Comparison of ENCODE assay signal across 15 mouse cellular contexts in genomic region chr9:77622874-77623273, GRCm38 (mm10). TPM values are rescaled to one million over a fixed set of nuclear protein-coding genes. Genes with fewer than 3 reads are reported as not detected.
DNase-seq lines count a peak whose midpoint lies in the region; ATAC-seq lines count a peak whose summit lies in the region.
"Had no signal": no experiment of that assay in that cellular context is flagged by ENCODE, and none has a peak within 500 bp of the region (broad histone marks: within the 10 kb centered on the region; RNA-seq: fewer than 3 reads in every experiment).

No protein-coding gene starts in this region.

- no peaks in the 10 kb centered on the region for H3K27me3 ChIP-seq in kidney, embryonic 16.5 days (ENCODE audit: insufficient read depth, low read length)
- no peaks in the 10 kb centered on the region for H3K27me3 ChIP-seq in kidney, embryonic 14.5 days (ENCODE audit: control insufficient read depth, insufficient read depth, low read length)
- H3K27me3 ChIP-seq in forebrain, embryonic 16.5 days (replicated peaks; ENCODE audit: control insufficient read depth, insufficient read depth, low read length) = no peaks in the 10 kb centered on the region
- H3K27me3 ChIP-seq in neural tube, embryonic 14.5 days (ENCODE audit: control insufficient read depth, insufficient read depth, low read length) = no peaks in the 10 kb centered on the region
- H3K27me3 ChIP-seq: lung, embryonic 15.5 days had no signal

- intact Hi-C loops in heart, postnatal 14 days (cut with DNase I) = no loop called here

- no peak overlapping the region for H3K9ac ChIP-seq in kidney, embryonic 16.5 days (replicated peaks; ENCODE audit: low read length)
- no peak overlapping the region for H3K9ac ChIP-seq in kidney, embryonic 14.5 days (ENCODE audit: low read depth, low read length)
- no peak overlapping the region for H3K9ac ChIP-seq in forebrain, embryonic 16.5 days (replicated peaks; ENCODE audit: low read depth, low read length)
- no peak overlapping the region for H3K9ac ChIP-seq in neural tube, embryonic 14.5 days (replicated peaks; ENCODE audit: low read depth, low read length)
- H3K9ac ChIP-seq: lung, embryonic 15.5 days had no signal

- peaks cover 7% of the 10 kb centered on the region; the same call in 1 of the 2 replicates for H3K4me1 ChIP-seq in kidney, embryonic 16.5 days (ENCODE audit: insufficient read depth, low read length)
- H3K4me1 ChIP-seq in kidney, embryonic 14.5 days (ENCODE audit: control insufficient read depth, insufficient read depth, low read length) = peaks cover 5% of the 10 kb centered on the region; the same call in 1 of the 2 replicates
- no peaks in the 10 kb centered on the region for H3K4me1 ChIP-seq in forebrain, embryonic 16.5 days (replicated peaks; ENCODE audit: control insufficient read depth, insufficient read depth, low read length)
- no peaks in the 10 kb centered on the region for H3K4me1 ChIP-seq in neural tube, embryonic 14.5 days (ENCODE audit: control insufficient read depth, insufficient read depth, low read length)
- H3K4me1 ChIP-seq: embryonic facial prominence, embryonic 10.5 days; lung, embryonic 15.5 days had no signal

- no peak overlapping the region for H3K27ac ChIP-seq in kidney, embryonic 16.5 days (ENCODE audit: low read length)
- no peak overlapping the region for H3K27ac ChIP-seq in kidney, embryonic 14.5 days (ENCODE audit: low read depth, low read length)
- no peak overlapping the region for H3K27ac ChIP-seq in forebrain, embryonic 16.5 days (ENCODE audit: low read length)
- H3K27ac ChIP-seq in neural tube, embryonic 14.5 days (ENCODE audit: low read depth, low read length) = no peak overlapping the region
- H3K27ac ChIP-seq: embryonic facial prominence, embryonic 10.5 days; lung, embryonic 15.5 days had no signal

- H3K4me2 ChIP-seq in kidney, embryonic 16.5 days (replicated peaks; ENCODE audit: low read depth, low read length) = no peak overlapping the region
- H3K4me2 ChIP-seq in kidney, embryonic 14.5 days (replicated peaks; ENCODE audit: low read depth, low read length) = no peak overlapping the region
- H3K4me2 ChIP-seq in forebrain, embryonic 16.5 days (ENCODE audit: low read length) = no peak overlapping the region
- no peak overlapping the region for H3K4me2 ChIP-seq in neural tube, embryonic 14.5 days (ENCODE audit: low read depth, low read length)
- H3K4me2 ChIP-seq: liver, embryonic 11.5 days; lung, embryonic 15.5 days had no signal

- H3K9me3 ChIP-seq in kidney, embryonic 16.5 days (ENCODE audit: low read length) = peaks cover 6% of the 10 kb centered on the region; the same call in 1 of the 2 replicates
- H3K9me3 ChIP-seq in kidney, embryonic 14.5 days (ENCODE audit: control insufficient read depth, low read length) = no peaks in the 10 kb centered on the region
- H3K9me3 ChIP-seq in forebrain, embryonic 16.5 days (ENCODE audit: control insufficient read depth, low read length) = 0 out of 2 replicates have a peak, but pooled peaks cover 2% of the 10 kb centered on the region
- H3K9me3 ChIP-seq in neural tube, embryonic 14.5 days (ENCODE audit: control insufficient read depth, low read length) = no peaks in the 10 kb centered on the region
- H3K9me3 ChIP-seq: embryonic facial prominence, embryonic 10.5 days; G1E; lung, embryonic 15.5 days had no signal

- ATAC-seq in kidney, embryonic 16.5 days (ENCODE audit: low FRiP score, low TSS enrichment) = peak; percentile 39; the same call in 1 of the 2 replicates
- ATAC-seq in kidney, embryonic 14.5 days (ENCODE audit: low FRiP score, low TSS enrichment) = no peak
- peak; percentile 76 for ATAC-seq in forebrain, embryonic 16.5 days
- ATAC-seq in neural tube, embryonic 14.5 days (ENCODE audit: low read depth) = peak; percentile 54; the same call in 1 of the 2 replicates
- ATAC-seq: inflammation-experienced regulatory T-cells, adult 6 months had no signal

- no peaks in the 10 kb centered on the region for H3K36me3 ChIP-seq in kidney, embryonic 16.5 days (ENCODE audit: insufficient read depth, low read length)
- H3K36me3 ChIP-seq in kidney, embryonic 14.5 days (ENCODE audit: control insufficient read depth, insufficient read depth, low read length) = no peaks in the 10 kb centered on the region
- H3K36me3 ChIP-seq in forebrain, embryonic 16.5 days (ENCODE audit: control insufficient read depth, insufficient read depth) = no peaks in the 10 kb centered on the region
- no peaks in the 10 kb centered on the region for H3K36me3 ChIP-seq in neural tube, embryonic 14.5 days (ENCODE audit: control insufficient read depth, insufficient read depth, low read length)
- H3K36me3 ChIP-seq: embryonic facial prominence, embryonic 10.5 days; G1E; lung, embryonic 15.5 days had no signal

- peak; percentile 26 to 31 for DNase-seq in heart, adult 18-20 months
- DNase-seq in heart, postnatal 14 days = no peak
- DNase-seq in testis, postnatal 10 days (ENCODE audit: low spot score) = no peak
- DNase-seq: adrenal gland, postnatal 14 days; layer of hippocampus, adult 9-11 months had no signal

- no peak overlapping the region for H3K4me3 ChIP-seq in kidney, embryonic 16.5 days (ENCODE audit: low read length)
- no peak overlapping the region for H3K4me3 ChIP-seq in kidney, embryonic 14.5 days (ENCODE audit: low read length)
- H3K4me3 ChIP-seq in forebrain, embryonic 16.5 days (replicated peaks; ENCODE audit: low read length) = no peak overlapping the region
- H3K4me3 ChIP-seq in neural tube, embryonic 14.5 days (ENCODE audit: low read depth, low read length) = no peak overlapping the region
- H3K4me3 ChIP-seq: embryonic facial prominence, embryonic 10.5 days; lung, embryonic 15.5 days had no signal

- 43% methylated on average over 1 of the region's 1 CpGs for WGBS in kidney, embryonic 16.5 days
- 42% methylated on average over 1 of the region's 1 CpGs for WGBS in kidney, embryonic 14.5 days
- WGBS in forebrain, embryonic 16.5 days = 10% methylated on average over 1 of the region's 1 CpGs
- WGBS in neural tube, embryonic 14.5 days = 10% methylated on average over 1 of the region's 1 CpGs

RNA-seq across cellular contexts. Expression of gene Klhl31, which starts 13.4 kb away (rescaled TPM):
- 100 to 1,000 TPM; 112 to 126 TPM for total RNA-seq in heart, adult 18-20 months (2021)
- 100 to 1,000 TPM; 123 to 134 TPM for total RNA-seq in heart, postnatal 14 days (2021)
- polyA plus RNA-seq in kidney, embryonic 16.5 days (2015; fragmentation: Nextera tagmentation; extraction: Ambion mirVana) = 0.92 and 0.98 TPM in 2 replicates
- 0.24 and 0.26 TPM in 2 replicates for polyA plus RNA-seq in kidney, embryonic 14.5 days (2014; fragmentation: Nextera tagmentation; extraction: Ambion mirVana)
- polyA plus RNA-seq in forebrain, embryonic 16.5 days (2015; fragmentation: Nextera tagmentation; extraction: Ambion mirVana) = 0.04 and 0.10 TPM in 2 replicates
- polyA plus RNA-seq in neural tube, embryonic 14.5 days (2014; fragmentation: Nextera tagmentation; extraction: Ambion mirVana) = 0.12 and 0.13 TPM in 2 replicates
- total RNA-seq: megakaryocyte progenitor cell, adult 5-6 weeks had no signal
- polyA plus RNA-seq: G1E had no signal

Comparison
In these comparisons a context has a peak if more than half of its experiments do, and no peak if none do; other contexts are left out.
1. DNase-seq: peak in heart, adult 18-20 months (2 of 2); none in heart, postnatal 14 days (0 of 2) and testis, postnatal 10 days (single experiment).